Mouse (Mus musculus) hindbrain, postnatal 0 days (tissue): ENCODE results near the gene Ddx19b. TPM values are rescaled to one million over a fixed set of nuclear protein-coding genes. Genes with fewer than 3 reads are reported as not detected.

Experiments
- ATAC-seq: fragments of 200-750 bp; cut with Nextera tagmentation; 2 replicates; pipeline ENCODE4 v1.8.0; 2017; ENCODE audit warnings: mild to moderate bottlenecking, moderate TSS enrichment, moderate library complexity
- DNase-seq: peaks from one replicate; pipeline ENCODE4 v3.0.0-alpha.2; 2015; ENCODE audit warnings: low spot score
- H3K27ac ChIP-seq: fragments of 300-500 bp; sonication (generic); 2 replicates; pipeline ENCODE4 v1.5.1; 2014; ENCODE audit warnings: mild to moderate bottlenecking
- H3K27me3 ChIP-seq: fragments of 300-500 bp; sonication (generic); 2 replicates; pipeline ENCODE4 v1.6.1; 2014; ENCODE audit warnings: low read length, mixed read lengths; ENCODE audit not compliant: insufficient read depth
- H3K36me3 ChIP-seq: fragments of 300-500 bp; sonication (generic); 2 replicates; pipeline ENCODE4 v1.6.1; 2014; ENCODE audit warnings: low read length, mixed read lengths; ENCODE audit not compliant: insufficient read depth
- H3K4me1 ChIP-seq: fragments of 300-500 bp; sonication (generic); 2 replicates; pipeline ENCODE4 v1.6.1; 2014; ENCODE audit warnings: antibody characterized with exemption, low read length, mixed read lengths; ENCODE audit not compliant: insufficient read depth
- H3K4me2 ChIP-seq: fragments of 300-500 bp; sonication (generic); 2 replicates; pipeline ENCODE4 v1.6.1; 2014; ENCODE audit warnings: low read depth, mild to moderate bottlenecking, low read length, moderate library complexity, mixed read lengths
- H3K4me3 ChIP-seq: fragments of 300-500 bp; sonication (generic); 2 replicates; pipeline ENCODE4 v1.5.1; 2014; ENCODE audit warnings: low read length
- H3K9ac ChIP-seq: fragments of 300-500 bp; sonication (generic); replicated peaks from 2 replicates; pipeline ENCODE4 v1.6.1; 2014; ENCODE audit warnings: mild to moderate bottlenecking, low read length, moderate library complexity, mixed read lengths
- H3K9me3 ChIP-seq: fragments of 300-500 bp; sonication (generic); 2 replicates; pipeline ENCODE4 v1.6.1; 2016; ENCODE audit warnings: low read length, mixed read lengths
- CTCF ChIP-seq: IDR thresholded peaks from 2 replicates; pipeline ENCODE4 v1.5.1; 2016; ENCODE audit warnings: antibody characterized with exemption, control low read depth, low read depth
- WGBS: fragments of 180-500 bp; shearing (Covaris S2); extraction: QIAGEN DNeasy Blood & Tissue Kit; methylation state at CpG from one replicate; pipeline ENCODE4 v1.1.7; 2014; 5-methylcytosine and 5-hydroxymethylcytosine counted together
- microRNA-seq, 2 experiments: library from miRNA; unstranded; fragments of <30 nt; microRNA quantifications; one replicate each; pipeline ENCODE4; 2016
- polyA plus RNA-seq: library from polyadenylated mRNA; unstranded; fragments of >200 nt; fragmentation: Nextera tagmentation; extraction: Ambion mirVana; gene quantifications from 2 replicates; pipeline ENCODE4 v1.2.1, GENCODE M21; 2015
- total RNA-seq: library from RNA; depleted of rRNA; stranded (reverse); fragments of >200 nt; gene quantifications from 2 replicates; pipeline ENCODE4 v1.2.3, GENCODE M21; 2014; rRNA removed

Gene Ddx19b
- total and polyA plus RNA-seq, 2 experiments from 2014 or later = 5.8 to 12.8 TPM

DNA sequence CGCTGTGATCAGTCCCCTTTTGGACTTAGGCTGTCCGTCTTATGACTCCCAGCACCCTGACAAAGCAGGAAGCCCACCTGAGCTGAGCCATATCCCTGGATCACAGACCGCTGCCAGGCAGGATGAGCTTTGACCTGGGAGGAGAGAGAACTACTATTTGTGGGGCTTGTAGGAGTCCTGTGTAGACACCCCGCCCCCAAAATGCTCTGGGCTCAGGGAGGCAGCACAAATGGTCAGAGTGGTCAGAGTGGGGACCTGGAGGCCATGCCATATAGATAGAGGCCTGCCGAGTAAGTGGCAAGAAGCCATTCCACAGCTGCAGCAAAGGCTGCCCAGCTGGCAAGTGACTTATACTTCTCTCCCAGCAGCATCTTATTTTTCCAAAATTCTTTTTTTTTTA lies 73.4 kb downstream of the Ddx19b start:
- no peak overlapping the region for H3K4me3 ChIP-seq
- no peak overlapping the region for H3K27ac ChIP-seq
- no peak overlapping the region for H3K9ac ChIP-seq
- H3K4me1 ChIP-seq = no peaks in the 10 kb centered on the region
- no peak overlapping the region for H3K4me2 ChIP-seq
- 85% methylated on average over 5 of the region's 5 CpGs for WGBS
- ATAC-seq (no peak), DNase-seq (no peak)
- TF ChIP-seq CTCF = no peak
- no peaks in the 10 kb centered on the region for H3K27me3 ChIP-seq
- H3K36me3 ChIP-seq = 0 out of 2 replicates have a peak, but pooled peaks cover 14% of the 10 kb centered on the region
- H3K9me3 ChIP-seq = no peaks in the 10 kb centered on the region

DNA sequence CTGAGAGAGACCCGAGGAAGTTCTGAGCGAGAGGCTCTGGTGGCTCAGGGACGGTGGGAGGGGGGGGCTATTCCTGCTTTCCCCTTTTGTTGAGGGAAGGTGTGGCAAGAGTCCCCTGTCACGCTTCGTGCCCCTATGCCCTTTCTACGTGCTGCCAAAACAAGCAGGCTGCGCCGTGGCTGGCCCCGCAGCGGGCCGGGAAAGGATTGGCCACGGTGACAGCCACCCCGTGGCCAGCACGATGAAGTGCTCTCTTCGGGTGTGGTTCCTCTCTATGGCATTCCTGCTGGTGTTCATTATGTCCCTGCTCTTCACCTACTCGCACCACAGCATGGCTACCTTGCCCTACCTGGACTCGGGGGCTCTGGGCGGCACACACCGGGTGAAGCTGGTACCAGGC lies 74.1 kb downstream of the Ddx19b start:
- H3K4me3 ChIP-seq = no peak overlapping the region
- no peak overlapping the region for H3K9ac ChIP-seq
- 0 out of 2 replicates have a peak, but pooled peaks cover 14% of the 10 kb centered on the region for H3K36me3 ChIP-seq
- H3K9me3 ChIP-seq = no peaks in the 10 kb centered on the region
- DNase-seq (no peak), ATAC-seq (0 out of 2 replicates have a peak, but pooled peaks have one; percentile 13)
- H3K27ac ChIP-seq = peak overlapping the region; percentile 64
- H3K27me3 ChIP-seq = no peaks in the 10 kb centered on the region
- TF ChIP-seq CTCF = no peak; the same call in 1 of the 2 replicates
- H3K4me2 ChIP-seq = no peak overlapping the region
- WGBS = 73% methylated on average over 19 of the region's 19 CpGs
- no peaks in the 10 kb centered on the region for H3K4me1 ChIP-seq

GRCm38 (mm10) chr8:110956619-110957450 lies 74.7 kb downstream of the Ddx19b start:
- WGBS = 70% methylated on average over 15 of the region's 15 CpGs
- H3K27me3 ChIP-seq = no peaks in the 10 kb centered on the region
- 0 out of 2 replicates have a peak, but pooled peaks cover 14% of the 10 kb centered on the region for H3K36me3 ChIP-seq
- H3K9ac ChIP-seq = no peak overlapping the region
- peak overlapping the region; percentile 64 for H3K27ac ChIP-seq
- no peaks in the 10 kb centered on the region for H3K4me1 ChIP-seq
- H3K9me3 ChIP-seq = no peaks in the 10 kb centered on the region
- DNase-seq = peak; percentile 40
- H3K4me2 ChIP-seq = no peak overlapping the region
- no peak for TF ChIP-seq CTCF
- no peak overlapping the region for H3K4me3 ChIP-seq
- ATAC-seq = peak; percentile 58

GRCm38 (mm10) chr8:110954776-110955175 lies 76.8 kb downstream of the Ddx19b start:
- no peak for TF ChIP-seq CTCF
- Histone ChIP-seq H3K9me3 (no peaks in the 10 kb centered on the region), H3K27ac (no peak overlapping the region), H3K4me3 (no peak overlapping the region), H3K4me2 (no peak overlapping the region), H3K36me3 (0 out of 2 replicates have a peak, but pooled peaks cover 14% of the 10 kb centered on the region), H3K27me3 (no peaks in the 10 kb centered on the region), H3K9ac (no peak overlapping the region), H3K4me1 (no peaks in the 10 kb centered on the region)
- ATAC-seq = no peak
- 79% methylated on average over 8 of the region's 8 CpGs for WGBS
- no peak for DNase-seq

Small RNAs within 50 kb of the gene (microRNA-seq; reads per million reads assigned to microRNA genes)
- gene Gm24103 (0 reads per million in 2 experiments), gene Mir3473d (0.18 to 0.36 reads per million in 2 experiments)

Other genes with a start within 250 kb of the Ddx19b start
- gene Il34, start 225.8 kb downstream of the Ddx19b start, total RNA-seq = 1.9 and 8.8 TPM in 2 replicates
- 8.5 and 11.4 TPM in 2 replicates for gene Il34, start 225.8 kb downstream of the Ddx19b start, polyA plus RNA-seq
- 39.5 and 51.9 TPM in 2 replicates for gene Cog4, start 185.2 kb downstream of the Ddx19b start, total RNA-seq
- gene Cog4, start 185.2 kb downstream of the Ddx19b start, polyA plus RNA-seq = 51.4 and 51.6 TPM in 2 replicates
- gene Sf3b3, start 185.0 kb downstream of the Ddx19b start, total RNA-seq = 82.5 and 83.1 TPM in 2 replicates
- gene Sf3b3, start 185.0 kb downstream of the Ddx19b start, polyA plus RNA-seq = 60.6 and 64.6 TPM in 2 replicates
- 11.0 and 17.9 TPM in 2 replicates for gene Fuk, start 129.3 kb downstream of the Ddx19b start, total RNA-seq
- gene Fuk, start 129.3 kb downstream of the Ddx19b start, polyA plus RNA-seq = 5.3 and 5.8 TPM in 2 replicates
- 32.2 and 39.6 TPM in 2 replicates for gene St3gal2, start 111.8 kb downstream of the Ddx19b start, total RNA-seq
- gene St3gal2, start 111.8 kb downstream of the Ddx19b start, polyA plus RNA-seq = 19.9 and 20.2 TPM in 2 replicates
- gene Ddx19a, start 34.0 kb downstream of the Ddx19b start, total RNA-seq = 30.9 and 35.1 TPM in 2 replicates
- 10.8 and 10.9 TPM in 2 replicates for gene Ddx19a, start 34.0 kb downstream of the Ddx19b start, polyA plus RNA-seq
- 97.9 and 99.5 TPM in 2 replicates for gene Aars, start 1.4 kb upstream of the Ddx19b start, total RNA-seq
- gene Aars, start 1.4 kb upstream of the Ddx19b start, polyA plus RNA-seq = 74.3 and 82.2 TPM in 2 replicates
- gene Exosc6, start 24.6 kb upstream of the Ddx19b start, total RNA-seq = 11.8 TPM in 1 of 2 replicates, not detected in the other
- not detected in 2 replicates for gene Exosc6, start 24.6 kb upstream of the Ddx19b start, polyA plus RNA-seq
- not detected in 2 replicates for gene Clec18a, start 60.7 kb upstream of the Ddx19b start, total RNA-seq
- gene Clec18a, start 60.7 kb upstream of the Ddx19b start, polyA plus RNA-seq = 0.55 and 0.58 TPM in 2 replicates
- 29.6 and 34.0 TPM in 2 replicates for gene Pdpr, start 62.9 kb upstream of the Ddx19b start, total RNA-seq
- 10.3 and 10.7 TPM in 2 replicates for gene Pdpr, start 62.9 kb upstream of the Ddx19b start, polyA plus RNA-seq
- 37.4 and 42.7 TPM in 2 replicates for gene Glg1, start 227.5 kb upstream of the Ddx19b start, total RNA-seq
- 50.1 and 53.8 TPM in 2 replicates for gene Glg1, start 227.5 kb upstream of the Ddx19b start, polyA plus RNA-seq